Mouse (Mus musculus): ENCODE measurements around the gene Rps6ka2. TPM values are rescaled to one million over a fixed set of nuclear protein-coding genes. Genes with fewer than 3 reads are reported as not detected.

Rps6ka2 gene
- polyA plus RNA-seq, 1 experiment from 2014 or later, result 22.7 TPM

DNA sequence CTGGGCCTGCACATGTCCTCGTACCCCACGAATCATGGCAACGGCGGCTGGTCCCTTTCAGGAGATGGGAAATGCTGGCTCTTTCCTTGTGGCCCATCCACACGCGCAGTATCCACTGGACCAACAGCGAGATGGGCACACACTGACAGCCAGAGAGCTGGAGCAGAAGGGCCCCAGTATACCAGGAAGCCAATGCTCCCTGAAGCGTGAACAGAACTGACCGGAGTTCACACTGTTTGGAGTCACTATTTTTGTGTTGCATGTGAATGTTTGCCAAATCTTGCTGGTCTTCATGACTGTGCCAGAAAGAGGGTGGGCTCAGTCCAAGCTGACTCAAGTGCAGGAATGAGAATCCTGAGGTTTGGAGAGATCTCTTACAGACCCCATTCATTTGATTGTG lies 58.6 kb downstream of the Rps6ka2 start:
- no peak for DNase-seq
- 95% methylated on average over 9 of the region's 9 CpGs for WGBS
- Histone ChIP-seq H3K9me3 (ENCODE audit: control insufficient read depth, low read length) (no peaks in the 10 kb centered on the region), H3K27me3 (ENCODE audit: control insufficient read depth, insufficient read depth, low read length) (no peaks in the 10 kb centered on the region), H3K27ac (replicated peaks; ENCODE audit: low read depth, low read length) (no peak overlapping the region), H3K4me2 (ENCODE audit: low read length) (no peak overlapping the region), H3K4me3 (replicated peaks; ENCODE audit: low read depth, low read length) (no peak overlapping the region), H3K9ac (replicated peaks; ENCODE audit: low read length) (no peak overlapping the region), H3K36me3 (ENCODE audit: control insufficient read depth, insufficient read depth, low read length) (no peaks in the 10 kb centered on the region), H3K4me1 (ENCODE audit: control insufficient read depth, insufficient read depth, low read length) (no peaks in the 10 kb centered on the region)
- ATAC-seq (ENCODE audit: low FRiP score, low TSS enrichment), result no peak

DNA sequence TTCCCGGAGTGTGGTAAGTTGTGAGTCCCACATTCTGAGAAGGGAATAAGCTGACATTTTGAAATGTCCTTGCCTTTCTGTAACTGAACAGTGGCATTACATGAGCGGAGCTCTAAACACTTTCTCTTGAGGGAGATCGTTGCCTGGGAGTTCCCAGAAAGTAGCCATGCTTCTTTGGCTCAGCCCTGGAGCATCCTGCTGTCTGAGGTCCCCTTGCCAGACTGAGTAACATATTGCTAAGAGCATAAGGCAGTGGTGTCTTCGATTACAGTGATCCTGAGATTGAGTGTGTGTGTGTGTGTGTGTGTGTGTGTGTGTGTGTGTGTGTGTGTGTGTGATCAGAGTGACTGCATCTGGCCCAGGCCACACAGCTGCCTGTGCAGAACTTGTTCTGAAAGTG lies 61.4 kb downstream of the Rps6ka2 start:
- no peaks in the 10 kb centered on the region for H3K4me1 ChIP-seq (ENCODE audit: control insufficient read depth, insufficient read depth, low read length)
- H3K36me3 ChIP-seq (ENCODE audit: control insufficient read depth, insufficient read depth, low read length), result no peaks in the 10 kb centered on the region
- 90% methylated on average over 4 of the region's 4 CpGs for WGBS
- no peak for DNase-seq
- no peak for ATAC-seq (ENCODE audit: low FRiP score, low TSS enrichment)
- H3K9ac ChIP-seq (replicated peaks; ENCODE audit: low read length), result no peak overlapping the region
- no peak overlapping the region for H3K4me3 ChIP-seq (replicated peaks; ENCODE audit: low read depth, low read length)
- H3K27me3 ChIP-seq (ENCODE audit: control insufficient read depth, insufficient read depth, low read length), result no peaks in the 10 kb centered on the region
- H3K27ac ChIP-seq (replicated peaks; ENCODE audit: low read depth, low read length), result no peak overlapping the region
- no peaks in the 10 kb centered on the region for H3K9me3 ChIP-seq (ENCODE audit: control insufficient read depth, low read length)
- no peak overlapping the region for H3K4me2 ChIP-seq (ENCODE audit: low read length)

DNA sequence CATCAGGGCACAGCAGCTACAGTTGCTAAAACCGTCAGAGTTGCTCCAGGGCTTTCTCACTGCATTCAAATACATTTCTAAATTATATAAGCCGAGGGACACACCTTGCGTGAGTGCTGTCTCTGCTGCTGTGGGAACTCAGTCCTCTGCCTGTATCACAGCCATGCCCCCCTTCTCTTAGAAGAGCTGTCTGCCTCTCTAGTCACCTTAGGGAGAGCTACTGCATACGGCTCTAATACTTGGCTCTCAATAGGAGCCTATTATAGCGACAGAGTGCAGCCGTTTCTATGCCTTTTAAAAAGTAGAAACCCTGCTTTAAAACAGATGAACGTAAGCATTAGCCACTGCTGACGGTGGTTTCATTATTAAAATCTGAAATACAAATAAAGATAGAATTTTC lies 61.9 kb downstream of the Rps6ka2 start:
- Histone ChIP-seq H3K4me3 (replicated peaks; ENCODE audit: low read depth, low read length) (no peak overlapping the region), H3K4me1 (ENCODE audit: control insufficient read depth, insufficient read depth, low read length) (no peaks in the 10 kb centered on the region), H3K36me3 (ENCODE audit: control insufficient read depth, insufficient read depth, low read length) (no peaks in the 10 kb centered on the region), H3K27me3 (ENCODE audit: control insufficient read depth, insufficient read depth, low read length) (no peaks in the 10 kb centered on the region), H3K27ac (replicated peaks; ENCODE audit: low read depth, low read length) (no peak overlapping the region), H3K9ac (replicated peaks; ENCODE audit: low read length) (no peak overlapping the region), H3K9me3 (ENCODE audit: control insufficient read depth, low read length) (no peaks in the 10 kb centered on the region), H3K4me2 (ENCODE audit: low read length) (no peak overlapping the region)
- WGBS, result 76% methylated on average over 8 of the region's 8 CpGs
- DNase-seq, result no peak
- ATAC-seq (ENCODE audit: low FRiP score, low TSS enrichment), result no peak

DNA sequence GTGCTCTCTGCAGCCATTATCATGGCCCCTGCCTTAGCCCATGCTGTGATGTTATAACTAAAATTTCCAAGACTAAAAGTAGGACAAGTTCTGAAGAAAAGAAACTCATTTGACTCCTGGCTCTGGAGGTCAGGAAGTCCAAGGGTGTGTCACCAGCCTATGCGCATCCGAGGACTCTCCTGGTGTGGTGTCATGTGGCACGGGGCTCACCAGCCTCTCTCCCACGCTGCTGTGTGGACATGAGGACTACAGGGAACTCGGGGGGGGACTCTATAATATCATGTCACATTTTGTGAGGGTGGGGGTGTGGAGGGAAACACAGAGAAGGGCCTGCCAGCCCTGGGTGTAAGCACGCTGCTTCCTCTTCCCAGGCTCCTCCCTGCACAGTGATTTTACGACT lies 62.5 kb downstream of the Rps6ka2 start:
- no peaks in the 10 kb centered on the region for H3K27me3 ChIP-seq (ENCODE audit: control insufficient read depth, insufficient read depth, low read length)
- ATAC-seq (ENCODE audit: low FRiP score, low TSS enrichment) (no peak), DNase-seq (no peak)
- no peak overlapping the region for H3K9ac ChIP-seq (replicated peaks; ENCODE audit: low read length)
- no peaks in the 10 kb centered on the region for H3K9me3 ChIP-seq (ENCODE audit: control insufficient read depth, low read length)
- WGBS, result 82% methylated on average over 7 of the region's 7 CpGs
- no peaks in the 10 kb centered on the region for H3K36me3 ChIP-seq (ENCODE audit: control insufficient read depth, insufficient read depth, low read length)
- no peak overlapping the region for H3K4me2 ChIP-seq (ENCODE audit: low read length)
- H3K27ac ChIP-seq (replicated peaks; ENCODE audit: low read depth, low read length), result no peak overlapping the region
- no peaks in the 10 kb centered on the region for H3K4me1 ChIP-seq (ENCODE audit: control insufficient read depth, insufficient read depth, low read length)
- no peak overlapping the region for H3K4me3 ChIP-seq (replicated peaks; ENCODE audit: low read depth, low read length)

DNA sequence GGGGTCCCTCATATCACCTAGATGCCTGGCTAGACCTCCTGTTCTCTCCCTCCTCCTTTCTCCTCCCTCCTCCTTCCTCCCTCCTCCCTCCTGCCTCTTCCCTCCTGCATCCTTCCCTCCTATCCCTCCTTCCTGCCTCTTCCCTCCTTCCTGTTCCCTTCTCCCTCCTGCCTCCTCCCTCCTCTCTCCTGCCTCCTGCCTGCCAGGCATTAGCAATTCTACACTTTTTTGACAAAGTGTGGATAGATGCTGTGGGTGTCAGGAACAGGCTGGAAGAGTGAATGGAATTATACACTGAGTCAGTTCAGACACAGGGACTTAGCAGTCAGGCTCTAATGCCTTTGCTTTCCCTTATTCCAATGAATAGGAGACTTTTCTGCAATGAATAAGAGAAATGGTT lies 63.3 kb downstream of the Rps6ka2 start:
- no peaks in the 10 kb centered on the region for H3K36me3 ChIP-seq (ENCODE audit: control insufficient read depth, insufficient read depth, low read length)
- no peaks in the 10 kb centered on the region for H3K9me3 ChIP-seq (ENCODE audit: control insufficient read depth, low read length)
- H3K4me3 ChIP-seq (replicated peaks; ENCODE audit: low read depth, low read length), result no peak overlapping the region
- ATAC-seq (ENCODE audit: low FRiP score, low TSS enrichment) (no peak), DNase-seq (no peak)
- no peaks in the 10 kb centered on the region for H3K4me1 ChIP-seq (ENCODE audit: control insufficient read depth, insufficient read depth, low read length)
- H3K27ac ChIP-seq (replicated peaks; ENCODE audit: low read depth, low read length), result no peak overlapping the region
- no peak overlapping the region for H3K4me2 ChIP-seq (ENCODE audit: low read length)
- no peak overlapping the region for H3K9ac ChIP-seq (replicated peaks; ENCODE audit: low read length)
- no peaks in the 10 kb centered on the region for H3K27me3 ChIP-seq (ENCODE audit: control insufficient read depth, insufficient read depth, low read length)

DNA sequence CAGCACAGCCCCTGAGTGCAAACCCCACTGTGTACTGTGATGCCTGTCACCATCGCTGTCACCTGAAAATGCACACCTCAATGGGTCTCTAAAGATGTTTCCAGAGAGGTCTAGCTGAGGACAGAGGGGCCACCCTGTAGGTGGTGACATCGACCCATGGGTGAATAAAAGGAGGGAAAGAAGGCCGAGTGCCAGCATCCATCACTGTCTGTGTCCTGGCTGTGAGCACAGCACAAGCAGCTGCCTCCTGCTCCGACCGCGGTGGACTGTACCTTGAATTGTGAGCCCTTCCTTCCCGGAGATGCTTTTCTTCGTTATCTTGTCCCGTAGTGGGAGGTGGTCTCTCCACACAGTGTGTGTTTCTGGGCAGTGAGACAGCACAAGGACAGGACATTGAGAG lies 67.8 kb downstream of the Rps6ka2 start:
- Histone ChIP-seq H3K9me3 (ENCODE audit: control insufficient read depth, low read length) (no peaks in the 10 kb centered on the region), H3K36me3 (ENCODE audit: control insufficient read depth, insufficient read depth, low read length) (0 out of 2 replicates have a peak, but pooled peaks cover 2% of the 10 kb centered on the region), H3K4me2 (ENCODE audit: low read length) (no peak overlapping the region), H3K27ac (replicated peaks; ENCODE audit: low read depth, low read length) (no peak overlapping the region), H3K27me3 (ENCODE audit: control insufficient read depth, insufficient read depth, low read length) (no peaks in the 10 kb centered on the region), H3K4me1 (ENCODE audit: control insufficient read depth, insufficient read depth, low read length) (no peaks in the 10 kb centered on the region), H3K4me3 (replicated peaks; ENCODE audit: low read depth, low read length) (no peak overlapping the region), H3K9ac (replicated peaks; ENCODE audit: low read length) (no peak overlapping the region)
- WGBS, result 97% methylated on average over 9 of the region's 9 CpGs
- no peak for ATAC-seq (ENCODE audit: low FRiP score, low TSS enrichment)
- no peak for DNase-seq

DNA sequence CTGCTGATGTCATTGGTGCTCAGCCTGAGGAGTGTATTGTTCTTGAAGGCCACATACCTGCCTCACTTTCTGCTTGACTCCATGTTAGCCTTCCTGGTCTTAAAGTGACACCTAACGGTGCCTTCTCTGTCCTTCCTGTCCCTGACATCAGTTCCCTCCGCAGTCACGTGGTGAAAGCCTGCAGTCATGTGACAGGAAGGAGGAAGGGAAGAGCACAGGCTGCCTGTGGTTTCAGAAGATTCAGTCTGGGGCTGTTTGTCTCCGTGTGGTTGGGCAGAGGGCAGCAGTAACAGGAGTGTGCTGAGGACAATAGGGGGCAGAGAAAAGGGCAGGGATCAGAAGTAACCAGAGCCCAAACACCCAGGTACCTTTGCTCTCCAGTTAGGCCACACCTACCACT lies 68.9 kb downstream of the Rps6ka2 start:
- Histone ChIP-seq H3K9me3 (ENCODE audit: control insufficient read depth, low read length) (no peaks in the 10 kb centered on the region), H3K27ac (replicated peaks; ENCODE audit: low read depth, low read length) (no peak overlapping the region), H3K9ac (replicated peaks; ENCODE audit: low read length) (no peak overlapping the region), H3K4me1 (ENCODE audit: control insufficient read depth, insufficient read depth, low read length) (no peaks in the 10 kb centered on the region), H3K4me2 (ENCODE audit: low read length) (no peak overlapping the region), H3K4me3 (replicated peaks; ENCODE audit: low read depth, low read length) (no peak overlapping the region), H3K27me3 (ENCODE audit: control insufficient read depth, insufficient read depth, low read length) (no peaks in the 10 kb centered on the region), H3K36me3 (ENCODE audit: control insufficient read depth, insufficient read depth, low read length) (0 out of 2 replicates have a peak, but pooled peaks cover 2% of the 10 kb centered on the region)
- no peak for ATAC-seq (ENCODE audit: low FRiP score, low TSS enrichment)
- DNase-seq, result no peak
- WGBS, result 81% methylated on average over 4 of the region's 4 CpGs

DNA sequence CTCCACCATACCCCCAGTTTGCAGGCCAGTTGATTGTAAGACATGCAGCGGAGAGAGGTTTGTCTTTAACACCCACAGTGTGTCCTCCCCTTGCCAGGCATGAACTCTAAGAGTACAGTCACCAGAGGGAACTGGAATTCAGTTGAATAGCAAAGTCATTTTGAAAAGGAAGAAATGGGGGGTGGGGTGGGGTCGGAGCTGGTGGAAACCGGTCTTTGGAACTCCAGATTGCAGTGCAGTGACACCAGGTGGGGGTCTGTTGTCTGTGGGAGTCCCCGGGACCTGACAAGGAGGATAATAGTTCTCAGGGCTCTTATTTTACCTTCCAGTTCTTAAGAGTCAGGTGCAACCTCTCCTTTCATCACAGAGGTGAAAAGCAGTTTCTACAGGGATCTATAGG lies 70.6 kb downstream of the Rps6ka2 start:
- WGBS, result 82% methylated on average over 4 of the region's 4 CpGs
- ATAC-seq (ENCODE audit: low FRiP score, low TSS enrichment) (no peak), DNase-seq (no peak)
- H3K36me3 ChIP-seq (ENCODE audit: control insufficient read depth, insufficient read depth, low read length), result 0 out of 2 replicates have a peak, but pooled peaks cover 2% of the 10 kb centered on the region
- no peaks in the 10 kb centered on the region for H3K27me3 ChIP-seq (ENCODE audit: control insufficient read depth, insufficient read depth, low read length)
- no peak overlapping the region for H3K4me3 ChIP-seq (replicated peaks; ENCODE audit: low read depth, low read length)
- H3K4me1 ChIP-seq (ENCODE audit: control insufficient read depth, insufficient read depth, low read length), result no peaks in the 10 kb centered on the region
- no peak overlapping the region for H3K27ac ChIP-seq (replicated peaks; ENCODE audit: low read depth, low read length)
- H3K4me2 ChIP-seq (ENCODE audit: low read length), result no peak overlapping the region
- no peaks in the 10 kb centered on the region for H3K9me3 ChIP-seq (ENCODE audit: control insufficient read depth, low read length)
- no peak overlapping the region for H3K9ac ChIP-seq (replicated peaks; ENCODE audit: low read length)

DNA sequence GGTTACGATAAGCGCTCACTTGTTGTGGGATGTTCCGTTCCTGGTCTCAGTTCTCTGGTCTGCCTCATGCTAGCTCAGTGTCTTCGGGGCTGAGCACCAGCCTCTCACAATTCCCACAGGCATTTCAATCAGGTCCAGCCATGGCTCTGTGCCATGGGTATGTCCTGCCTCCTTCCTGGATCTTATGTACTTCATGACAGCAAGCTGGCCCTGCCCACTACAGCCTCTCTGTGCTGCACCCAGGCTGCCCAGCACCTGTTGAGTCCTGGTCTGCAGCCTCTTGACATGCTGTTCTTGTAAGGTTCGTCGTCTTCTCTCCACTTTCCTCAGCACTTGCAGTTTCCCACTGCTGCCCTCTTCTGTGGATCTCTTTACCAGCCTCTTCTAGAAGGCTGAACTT lies 75.2 kb downstream of the Rps6ka2 start:
- H3K36me3 ChIP-seq (ENCODE audit: control insufficient read depth, insufficient read depth, low read length), result peaks cover 6% of the 10 kb centered on the region; the same call in 1 of the 2 replicates
- H3K9ac ChIP-seq (replicated peaks; ENCODE audit: low read length), result no peak overlapping the region
- ATAC-seq (ENCODE audit: low FRiP score, low TSS enrichment) (no peak), DNase-seq (no peak)
- H3K4me1 ChIP-seq (ENCODE audit: control insufficient read depth, insufficient read depth, low read length), result no peaks in the 10 kb centered on the region
- 94% methylated on average over 6 of the region's 6 CpGs for WGBS
- no peak overlapping the region for H3K27ac ChIP-seq (replicated peaks; ENCODE audit: low read depth, low read length)
- H3K4me3 ChIP-seq (replicated peaks; ENCODE audit: low read depth, low read length), result no peak overlapping the region
- H3K4me2 ChIP-seq (ENCODE audit: low read length), result no peak overlapping the region
- H3K27me3 ChIP-seq (ENCODE audit: control insufficient read depth, insufficient read depth, low read length), result no peaks in the 10 kb centered on the region
- H3K9me3 ChIP-seq (ENCODE audit: control insufficient read depth, low read length), result no peaks in the 10 kb centered on the region
